Mouse (Mus musculus) lung, postnatal 0 days (tissue): ENCODE measurements around the gene Bcl3. TPM values are rescaled to one million over a fixed set of nuclear protein-coding genes. Genes with fewer than 3 reads are reported as not detected.
"Not testable (repeated sequence)": the region's sequence is repeated elsewhere in the genome, so short reads cannot be mapped to it uniquely, and the experiment has no call there.

ENCODE experiments used
- ATAC-seq: fragments of 200-750 bp; cut with Nextera tagmentation; 2 replicates; pipeline ENCODE4 v1.8.0; 2017; ENCODE audit warnings: moderate library complexity
- DNase-seq: peaks from one replicate; pipeline ENCODE4 v3.0.0-alpha.2; 2016; ENCODE audit warnings: low spot score
- H3K27ac ChIP-seq: fragments of 300-500 bp; sonication (generic); 2 replicates; pipeline ENCODE4 v1.5.1; 2014; ENCODE audit warnings: antibody characterized with exemption, mild to moderate bottlenecking, low read length, mixed read lengths
- H3K27me3 ChIP-seq: fragments of 300-500 bp; sonication (generic); replicated peaks from 2 replicates; pipeline ENCODE4 v1.6.1; 2014; ENCODE audit warnings: low read length, mixed read lengths; ENCODE audit not compliant: insufficient read depth
- H3K36me3 ChIP-seq: fragments of 300-500 bp; sonication (generic); 2 replicates; pipeline ENCODE4 v1.6.1; 2014; ENCODE audit warnings: low read length, mixed read lengths; ENCODE audit not compliant: insufficient read depth
- H3K4me1 ChIP-seq: fragments of 300-500 bp; sonication (generic); 2 replicates; pipeline ENCODE4 v1.6.1; 2014; ENCODE audit warnings: antibody characterized with exemption, low read depth, low read length, mixed read lengths; ENCODE audit not compliant: insufficient read depth
- H3K4me2 ChIP-seq: fragments of 300-500 bp; sonication (generic); replicated peaks from 2 replicates; pipeline ENCODE4 v1.6.1; 2014; ENCODE audit warnings: low read depth, mild to moderate bottlenecking, low read length, moderate library complexity, mixed read lengths
- H3K4me3 ChIP-seq: fragments of 300-500 bp; sonication (generic); 2 replicates; pipeline ENCODE4 v1.5.1; 2014; ENCODE audit warnings: low read depth, low read length
- H3K9ac ChIP-seq: fragments of 300-500 bp; sonication (generic); replicated peaks from 2 replicates; pipeline ENCODE4 v1.6.1; 2014; ENCODE audit warnings: low read depth, mild to moderate bottlenecking
- H3K9me3 ChIP-seq: fragments of 300-500 bp; sonication (generic); 2 replicates; pipeline ENCODE4 v1.6.1; 2016; ENCODE audit warnings: low read length, mixed read lengths
- CTCF ChIP-seq: IDR thresholded peaks from 2 replicates; pipeline ENCODE4 v1.5.1; 2016; ENCODE audit warnings: antibody characterized with exemption, mild to moderate bottlenecking
- EP300 ChIP-seq: IDR thresholded peaks from 2 replicates; pipeline ENCODE4 v1.6.1; 2016; ENCODE audit warnings: antibody characterized with exemption, mild to moderate bottlenecking, control low read depth
- WGBS: fragments of 180-500 bp; shearing (Covaris S2); extraction: QIAGEN DNeasy Blood & Tissue Kit; methylation state at CpG from one replicate; pipeline ENCODE4 v1.1.7; 2014; 5-methylcytosine and 5-hydroxymethylcytosine counted together
- polyA plus RNA-seq: library from polyadenylated mRNA; unstranded; fragments of >200 nt; fragmentation: Nextera tagmentation; extraction: Ambion mirVana; gene quantifications from 2 replicates; pipeline ENCODE4 v1.2.1, GENCODE M21; 2015

Bcl3 gene
- polyA plus RNA-seq, 1 experiment from 2014 or later, result 8.3 TPM

GRCm38 (mm10) chr7:19800764-19801163 is 21.8 kb downstream of the Bcl3 start:
- ATAC-seq, result no peak
- TF ChIP-seq CTCF, result peak; percentile 87
- TF ChIP-seq EP300, result no peak
- no peaks in the 10 kb centered on the region for H3K4me1 ChIP-seq
- H3K27ac ChIP-seq, result no peak overlapping the region
- H3K9me3 ChIP-seq, result no peaks in the 10 kb centered on the region
- no peak overlapping the region for H3K4me2 ChIP-seq
- H3K9ac ChIP-seq, result no peak overlapping the region
- peaks cover 4% of the 10 kb centered on the region; the same call in 1 of the 2 replicates for H3K27me3 ChIP-seq
- no peaks in the 10 kb centered on the region for H3K36me3 ChIP-seq
- WGBS, result 32% methylated on average over 2 of the region's 2 CpGs
- H3K4me3 ChIP-seq, result no peak overlapping the region
- peak; percentile 76 for DNase-seq

- ATAC-seq, result peak; percentile 95
Measured at GRCm38 (mm10) chr7:19796697-19797588, 25.6 kb downstream of the Bcl3 start, which contains the start of gene Cblc. TSS of gene Cblc (minus strand) at chr7:19796809.

GRCm38 (mm10) chr7:19796254-19796653 is 26.3 kb downstream of the Bcl3 start:
- WGBS, result 7% methylated on average over 16 of the region's 18 CpGs
- no peaks in the 10 kb centered on the region for H3K9me3 ChIP-seq
- H3K9ac ChIP-seq, result peak overlapping the region; percentile 41; the same call in 1 of the 2 replicates
- peak overlapping the region; percentile 40 for H3K4me3 ChIP-seq
- peak overlapping the region; percentile 86 for H3K27ac ChIP-seq
- peaks cover 4% of the 10 kb centered on the region; the same call in 1 of the 2 replicates for H3K27me3 ChIP-seq
- no peak for DNase-seq
- no peak for TF ChIP-seq CTCF
- no peak for TF ChIP-seq EP300
- no peaks in the 10 kb centered on the region for H3K36me3 ChIP-seq
- no peak for ATAC-seq
- H3K4me2 ChIP-seq, result peak overlapping the region; percentile 66
- H3K4me1 ChIP-seq, result no peaks in the 10 kb centered on the region

More at GRCm38 (mm10) chr7:19796697-19797588, 25.6 kb downstream of the Bcl3 start, which contains the start of gene Cblc:
- WGBS, result 3% methylated on average over 29 of the region's 32 CpGs
- Histone ChIP-seq H3K9ac (peak within 1 kb of the TSS; percentile 41; the same call in 1 of the 2 replicates), H3K4me1 (no peaks in the 10 kb centered on the region), H3K27ac (peak within 1 kb of the TSS; percentile 86), H3K9me3 (no peaks in the 10 kb centered on the region), H3K4me3 (peak within 1 kb of the TSS; percentile 40), H3K4me2 (peak within 1 kb of the TSS; percentile 66), H3K36me3 (no peaks in the 10 kb centered on the region), H3K27me3 (peaks cover 4% of the 10 kb centered on the region; the same call in 1 of the 2 replicates)
- peak; percentile 64 for TF ChIP-seq EP300
- peak; percentile 93 for TF ChIP-seq CTCF
- peak; percentile 92 for DNase-seq

- H3K27ac ChIP-seq, result no peak overlapping the region
- H3K4me1 ChIP-seq, result no peaks in the 10 kb centered on the region
- WGBS, result 63% methylated on average over 2 of the region's 2 CpGs
- TF ChIP-seq EP300 (no peak), CTCF (no peak)
- peaks cover 4% of the 10 kb centered on the region; the same call in 1 of the 2 replicates for H3K27me3 ChIP-seq
- no peaks in the 10 kb centered on the region for H3K36me3 ChIP-seq
- H3K4me3 ChIP-seq, result no peak overlapping the region
- H3K9me3 ChIP-seq, result no peaks in the 10 kb centered on the region
- no peak for DNase-seq
- no peak for ATAC-seq
- H3K4me2 ChIP-seq, result no peak overlapping the region
- H3K9ac ChIP-seq, result no peak overlapping the region
Measured at GRCm38 (mm10) chr7:19795236-19795635, 27.3 kb downstream of the Bcl3 start.

- DNase-seq (no peak), ATAC-seq (no peak)
- Histone ChIP-seq H3K4me1 (no peaks in the 10 kb centered on the region), H3K4me3 (no peak overlapping the region), H3K27ac (no peak overlapping the region), H3K4me2 (no peak overlapping the region), H3K9me3 (no peaks in the 10 kb centered on the region), H3K27me3 (peaks cover 4% of the 10 kb centered on the region; the same call in 1 of the 2 replicates), H3K36me3 (no peaks in the 10 kb centered on the region), H3K9ac (no peak overlapping the region)
- TF ChIP-seq EP300, result no peak
- TF ChIP-seq CTCF, result no peak
- 69% methylated on average over 19 of the region's 19 CpGs for WGBS
Measured at GRCm38 (mm10) chr7:19792701-19793630, 29.6 kb downstream of the Bcl3 start.

GRCm38 (mm10) chr7:19791504-19791903 is 31.1 kb downstream of the Bcl3 start:
- H3K9me3 ChIP-seq, ATAC-seq, DNase-seq, H3K4me3 ChIP-seq, H3K4me2 ChIP-seq, H3K4me1 ChIP-seq, H3K27ac ChIP-seq, H3K27me3 ChIP-seq, H3K9ac ChIP-seq, H3K36me3 ChIP-seq: not testable (repeated sequence)
- 86% methylated on average over 2 of the region's 2 CpGs for WGBS
